Mouse (Mus musculus): ENCODE measurements around the gene Arhgdib.

DNA sequence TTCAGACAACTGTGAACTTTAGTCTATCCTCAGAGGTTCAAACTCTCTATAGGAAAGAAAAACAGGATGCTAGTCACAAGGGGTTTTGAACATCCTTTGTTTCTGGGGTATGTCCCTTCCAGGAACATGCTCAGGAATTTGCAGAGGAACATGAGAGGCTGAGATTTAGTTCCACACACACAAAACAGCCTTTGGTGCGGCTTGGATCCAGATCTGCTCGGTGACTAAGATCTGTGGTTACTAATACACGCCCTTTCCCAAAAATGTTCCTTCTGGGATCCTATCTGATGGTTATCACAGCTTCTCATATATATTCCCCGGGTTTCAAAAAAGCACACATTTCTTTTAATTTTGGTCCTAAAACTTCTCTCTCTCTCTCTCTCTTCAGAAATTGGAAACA, 43.9 kb downstream of the Arhgdib start:
- TF ChIP-seq CTCF (IDR thresholded peaks at IDR 0.05; ENCODE audit: extremely low read depth, insufficient read length, insufficient replicate concordance, low read depth, low read length) (no peak), POLR2A (IDR thresholded peaks at IDR 0.05; ENCODE audit: low read depth, low read length) (no peak)
